Mouse (Mus musculus) brown adipose tissue, adult 24 weeks (tissue): Measurements from ENCODE around the gene Prdm15. TPM values are rescaled to one million over a fixed set of nuclear protein-coding genes. Genes with fewer than 3 reads are reported as not detected.

Source experiments
- H3K27ac ChIP-seq: fragments of 200-500 bp; replicated peaks from 2 replicates; pipeline ENCODE4 v1.5.1; 2012; ENCODE audit warnings: low read depth, mild to moderate bottlenecking, low read length
- H3K4me1 ChIP-seq: fragments of 200-500 bp; 2 replicates; pipeline ENCODE4 v1.6.1; 2012; ENCODE audit warnings: low read length, mixed read lengths; ENCODE audit not compliant: control insufficient read depth, insufficient read depth, insufficient read length
- H3K4me3 ChIP-seq: fragments of 200-500 bp; 2 replicates; pipeline ENCODE4 v1.5.1; 2012; ENCODE audit warnings: low read depth, mild to moderate bottlenecking, low read length, moderate library complexity; ENCODE audit not compliant: insufficient read depth
- polyA plus RNA-seq: library from polyadenylated mRNA; stranded (reverse); fragments of >200 nt; gene quantifications from 2 replicates; pipeline ENCODE4 v1.2.4, GENCODE M21; 2012; ENCODE audit not compliant: missing spikeins, insufficient read depth, insufficient read length

Gene Prdm15
- polyA plus RNA-seq, 1 experiment, result 1.9 TPM

DNA sequence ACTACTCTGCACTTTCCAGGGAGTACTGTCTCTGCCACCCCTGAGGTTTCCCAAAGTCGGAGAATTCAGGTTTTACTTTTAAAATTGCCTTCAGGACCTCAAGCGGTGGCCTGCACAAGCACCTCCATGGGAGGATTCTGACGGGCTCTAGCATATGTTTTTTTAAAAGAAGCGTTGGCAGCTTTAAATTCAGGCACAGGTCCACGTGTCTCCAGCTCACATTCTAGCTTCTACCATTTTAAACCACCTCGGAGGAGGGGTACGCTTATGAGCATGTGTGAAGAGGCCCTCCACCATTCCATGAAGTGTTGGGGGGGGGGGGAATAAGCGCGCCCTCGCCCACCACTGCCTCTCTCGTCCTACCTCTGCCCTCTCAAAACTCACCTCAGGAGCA, 986 bp downstream of the Prdm15 start:
- peaks cover 10% of the 10 kb centered on the region; the same call in 1 of the 2 replicates for H3K4me1 ChIP-seq
- peak overlapping the region; percentile 88 for H3K27ac ChIP-seq
- peak overlapping the region; percentile 92 for H3K4me3 ChIP-seq

DNA sequence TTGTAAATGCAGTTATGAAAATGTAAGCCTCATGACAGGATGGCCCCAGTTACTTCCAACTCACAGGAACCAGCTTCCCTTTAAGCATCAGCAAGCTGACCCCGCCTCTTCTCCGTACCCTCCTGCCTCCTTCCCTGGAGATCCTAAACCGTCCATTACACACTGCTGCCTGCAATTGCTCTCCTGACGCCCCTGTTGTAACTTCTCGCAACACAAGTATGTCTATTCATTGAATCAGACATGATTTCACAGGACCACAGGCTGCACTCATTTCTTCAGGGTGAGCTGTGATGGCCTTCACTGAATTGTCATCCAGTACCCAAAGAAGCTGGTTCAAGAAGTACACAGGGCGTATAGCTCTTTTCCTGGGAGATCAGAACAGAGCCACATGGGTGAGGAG, 2.8 kb downstream of the Prdm15 start:
- H3K27ac ChIP-seq, result no peak overlapping the region
- no peak overlapping the region for H3K4me3 ChIP-seq
- peaks cover 15% of the 10 kb centered on the region; the same call in 1 of the 2 replicates for H3K4me1 ChIP-seq

DNA sequence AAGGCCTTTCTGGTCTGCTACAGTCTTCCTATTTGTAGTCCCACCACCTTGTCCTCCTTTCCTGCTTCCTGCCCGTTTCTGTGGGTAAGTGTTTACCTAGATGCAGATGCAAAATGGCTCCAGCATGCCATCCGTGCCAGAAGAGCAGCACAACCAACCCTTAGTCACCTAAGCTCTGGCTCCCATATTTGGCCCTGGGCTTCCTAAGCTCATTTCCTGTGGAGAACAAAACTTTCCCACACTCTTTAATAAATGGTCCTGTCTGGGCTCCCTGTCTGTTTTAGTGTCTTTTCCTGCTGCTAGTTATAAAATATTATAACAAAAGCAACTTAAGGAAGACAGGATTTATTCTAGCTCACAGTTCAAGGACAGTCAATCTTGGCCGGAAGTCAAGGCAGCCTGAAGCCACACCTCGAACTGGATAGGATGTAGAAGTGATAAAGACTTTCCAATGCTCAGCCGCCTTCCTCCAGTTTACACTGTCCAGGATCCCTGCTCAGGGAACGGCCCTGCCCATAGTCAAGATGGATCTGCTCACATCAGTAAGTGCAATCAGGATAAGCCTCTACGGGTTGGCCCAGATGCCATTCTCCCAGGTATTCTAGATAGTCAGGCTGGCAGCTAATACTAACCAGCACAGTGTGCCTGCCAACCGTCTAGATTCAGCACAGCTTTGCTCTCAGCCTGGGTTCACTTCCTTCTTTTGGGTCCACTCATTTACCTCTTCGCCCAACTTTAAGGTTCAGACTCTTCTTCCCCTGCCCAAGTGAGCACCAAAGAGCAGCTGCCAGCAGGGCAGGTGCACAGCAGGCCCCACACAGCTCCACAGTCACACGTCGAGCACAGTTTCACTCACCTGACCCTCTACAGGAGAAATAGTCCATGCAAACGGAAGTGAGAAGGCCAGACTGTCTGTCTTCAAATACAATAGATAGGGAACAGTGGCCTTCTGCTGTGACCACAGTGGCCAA, 6.4 kb downstream of the Prdm15 start:
- Histone ChIP-seq H3K4me1 (peaks cover 15% of the 10 kb centered on the region; the same call in 1 of the 2 replicates), H3K4me3 (no peak overlapping the region), H3K27ac (no peak overlapping the region)

DNA sequence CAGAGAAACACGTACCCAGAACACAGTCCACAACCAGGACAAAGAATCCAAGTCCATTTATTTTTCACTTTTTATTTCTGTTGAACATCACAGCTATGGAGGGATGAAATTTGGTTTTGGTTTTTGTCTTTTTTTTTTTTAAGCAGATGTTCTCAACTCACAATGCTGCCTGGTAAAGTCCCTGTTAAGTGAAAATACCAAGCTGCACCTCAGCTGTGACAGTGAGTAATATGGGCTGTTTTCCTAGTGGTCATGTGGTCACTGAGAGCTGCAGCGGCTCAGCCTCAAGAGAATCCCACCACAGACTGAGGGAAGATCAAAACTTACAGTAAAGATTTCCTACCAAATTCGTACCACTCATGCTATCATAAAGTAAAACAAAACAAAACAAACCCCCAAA, 19.5 kb downstream of the Prdm15 start:
- no peak overlapping the region for H3K27ac ChIP-seq
- H3K4me3 ChIP-seq, result no peak overlapping the region
- H3K4me1 ChIP-seq, result no peaks in the 10 kb centered on the region

DNA sequence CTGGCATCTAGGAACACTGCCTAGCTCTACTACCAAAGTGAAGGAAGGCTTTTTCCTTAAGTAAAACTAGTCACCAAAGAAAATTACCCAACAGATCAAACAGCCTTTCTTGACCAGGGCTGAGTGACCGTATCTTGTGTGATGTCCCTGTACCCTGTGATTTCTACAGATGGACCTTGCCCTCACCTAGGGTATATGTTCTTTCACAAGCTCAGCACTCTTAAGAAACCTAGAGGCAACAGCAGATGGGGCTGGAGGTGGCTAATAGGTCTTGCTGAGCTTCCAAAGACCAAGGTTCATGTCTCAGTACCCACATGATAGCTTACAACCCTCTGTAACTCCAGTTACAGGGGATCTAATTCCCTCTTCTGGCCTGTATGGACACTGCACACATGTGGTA, 23.4 kb downstream of the Prdm15 start:
- Histone ChIP-seq H3K4me3 (no peak overlapping the region), H3K4me1 (peaks cover 5% of the 10 kb centered on the region; the same call in 1 of the 2 replicates), H3K27ac (no peak overlapping the region)

DNA sequence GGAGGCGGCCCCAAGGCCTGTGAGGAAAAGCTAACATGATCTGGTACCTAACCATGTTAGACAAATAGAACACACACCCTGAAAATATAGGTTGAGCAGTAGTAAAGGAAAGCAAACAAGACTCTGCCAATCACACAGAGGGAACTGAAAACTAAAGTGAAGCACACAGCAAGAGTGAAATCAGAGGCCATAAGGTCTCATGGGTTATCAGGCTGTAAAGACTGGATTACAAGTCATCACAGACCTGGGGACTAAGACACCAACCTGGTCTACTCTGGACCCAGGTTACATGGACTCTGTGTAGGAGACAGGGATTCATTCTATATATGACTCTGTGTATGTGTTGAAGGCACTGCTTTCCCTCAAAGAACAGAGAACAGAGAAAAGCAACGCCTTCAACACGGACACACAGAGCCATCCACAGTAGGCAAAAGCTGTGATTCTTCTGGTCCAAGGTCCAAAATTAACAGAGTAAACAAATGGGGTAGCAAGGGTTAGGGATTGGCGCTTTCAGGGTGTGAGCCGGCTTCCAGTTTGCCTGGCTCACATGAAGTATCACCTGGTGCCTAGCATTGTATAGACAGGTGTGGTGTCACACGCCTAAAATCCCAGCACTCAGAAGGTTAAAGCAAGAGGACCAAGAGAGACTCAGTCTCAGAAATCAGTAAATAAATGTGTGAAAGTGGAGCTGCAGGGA, 28.2 kb downstream of the Prdm15 start:
- H3K27ac ChIP-seq, result no peak overlapping the region
- no peak overlapping the region for H3K4me3 ChIP-seq

DNA sequence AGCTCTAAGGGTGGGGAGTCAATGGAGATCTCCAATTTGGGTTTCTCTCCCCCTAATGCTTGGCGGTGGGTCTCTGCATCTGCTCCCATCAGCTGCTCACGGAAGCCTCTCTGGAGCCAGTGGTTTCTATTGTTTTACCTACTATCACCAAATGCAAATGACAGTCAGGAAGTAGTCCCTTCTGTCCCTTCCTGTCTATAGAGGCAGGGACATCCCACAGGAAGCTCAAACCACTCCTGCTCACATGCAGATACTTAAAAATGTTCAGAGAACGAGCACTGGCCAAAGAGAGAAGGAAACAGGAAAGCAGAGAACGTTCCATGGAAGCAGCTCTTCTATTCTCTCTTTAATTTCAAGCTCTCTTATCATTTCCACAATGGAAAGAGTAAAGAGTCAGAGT, 32.1 kb downstream of the Prdm15 start:
- Histone ChIP-seq H3K4me1 (peaks cover 2% of the 10 kb centered on the region; the same call in 1 of the 2 replicates), H3K4me3 (no peak overlapping the region), H3K27ac (no peak overlapping the region)

More for the DNA sequence above, 28.2 kb downstream of the Prdm15 start:
- H3K4me1 ChIP-seq, result peaks cover 7% of the 10 kb centered on the region; the same call in 1 of the 2 replicates

DNA sequence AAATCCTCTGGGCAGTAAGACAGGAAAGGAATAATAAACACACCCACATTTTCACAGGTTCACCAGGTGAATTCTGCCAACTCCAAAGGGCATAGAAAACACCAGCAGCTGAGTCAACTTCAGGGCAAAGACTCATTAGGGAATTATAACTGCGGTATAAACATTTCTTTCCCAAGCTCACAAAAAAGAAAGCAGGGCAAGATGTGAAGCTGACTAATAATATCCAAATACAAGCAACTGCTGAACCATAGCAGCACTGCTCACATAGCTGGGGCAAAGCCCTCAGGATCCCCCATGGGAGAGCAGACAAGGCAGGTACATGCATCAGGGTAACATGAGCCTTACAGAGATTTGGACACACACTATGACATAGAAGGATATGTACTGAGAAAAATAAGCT, 34.2 kb downstream of the Prdm15 start:
- Histone ChIP-seq H3K4me3 (no peak overlapping the region), H3K4me1 (peaks cover 2% of the 10 kb centered on the region; the same call in 1 of the 2 replicates)

DNA sequence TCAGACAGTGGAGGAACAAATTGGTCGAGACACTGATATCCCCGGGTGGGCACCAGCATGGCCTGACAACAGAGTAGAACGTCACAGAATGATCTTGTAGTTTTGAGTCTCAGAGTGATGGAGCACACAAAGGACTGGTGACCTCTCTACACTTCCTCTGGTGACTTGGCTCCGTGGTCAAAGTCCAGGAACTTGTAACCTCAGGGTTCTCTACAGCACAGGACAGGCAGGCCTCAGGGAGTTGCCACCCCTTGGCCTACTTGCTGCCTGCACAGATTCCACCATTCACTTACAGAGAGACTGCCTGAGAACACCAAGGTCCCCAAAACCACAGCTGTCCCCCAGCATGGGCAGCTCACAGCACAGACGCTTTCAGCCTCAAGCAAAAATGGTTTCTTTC, 36.4 kb downstream of the Prdm15 start:
- Histone ChIP-seq H3K4me1 (peaks cover 2% of the 10 kb centered on the region; the same call in 1 of the 2 replicates), H3K4me3 (no peak overlapping the region), H3K27ac (no peak overlapping the region)

More for the DNA sequence above, 34.2 kb downstream of the Prdm15 start:
- H3K27ac ChIP-seq, result no peak overlapping the region

DNA sequence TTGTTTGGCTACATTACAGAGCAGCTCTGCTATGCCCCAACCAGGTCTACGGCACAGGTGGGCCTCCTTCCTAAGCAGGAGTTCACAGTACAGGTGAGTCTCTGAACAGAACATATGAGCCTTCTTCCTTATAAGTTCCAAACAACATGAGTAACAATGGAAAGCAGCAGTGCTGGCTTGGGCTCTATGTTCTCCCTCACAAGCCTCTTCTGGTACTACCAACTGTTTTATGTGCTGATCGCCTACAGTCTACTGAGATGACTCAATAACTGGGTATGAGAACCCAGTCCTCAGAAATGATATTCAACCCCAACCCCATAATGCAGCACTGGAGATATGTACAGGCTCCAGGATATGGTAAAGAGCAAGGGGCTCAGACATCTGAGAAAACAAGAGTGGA, 37.6 kb downstream of the Prdm15 start:
- no peak overlapping the region for H3K4me3 ChIP-seq
- H3K27ac ChIP-seq, result no peak overlapping the region
- no peaks in the 10 kb centered on the region; the same call in 1 of the 2 replicates for H3K4me1 ChIP-seq

DNA sequence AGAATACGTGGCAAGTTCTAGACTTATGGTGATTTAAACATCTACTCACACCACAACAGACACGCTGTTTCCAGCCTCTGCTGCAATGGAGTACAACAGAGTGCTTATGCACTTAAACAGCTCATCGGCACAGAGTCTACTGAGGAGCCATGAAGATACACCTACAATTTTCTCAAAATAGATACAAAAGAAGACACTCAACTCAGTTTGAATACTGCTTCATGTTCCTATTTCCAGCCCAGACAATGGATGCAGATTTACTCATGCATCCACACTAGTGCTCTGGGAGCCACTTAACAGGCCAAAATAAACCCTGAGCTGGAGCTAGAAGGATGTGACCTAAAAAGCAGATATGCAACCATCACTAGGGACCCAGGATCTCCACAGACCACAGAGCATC, 42.8 kb downstream of the Prdm15 start:
- Histone ChIP-seq H3K4me3 (no peak overlapping the region), H3K4me1 (no peaks in the 10 kb centered on the region), H3K27ac (no peak overlapping the region)

DNA sequence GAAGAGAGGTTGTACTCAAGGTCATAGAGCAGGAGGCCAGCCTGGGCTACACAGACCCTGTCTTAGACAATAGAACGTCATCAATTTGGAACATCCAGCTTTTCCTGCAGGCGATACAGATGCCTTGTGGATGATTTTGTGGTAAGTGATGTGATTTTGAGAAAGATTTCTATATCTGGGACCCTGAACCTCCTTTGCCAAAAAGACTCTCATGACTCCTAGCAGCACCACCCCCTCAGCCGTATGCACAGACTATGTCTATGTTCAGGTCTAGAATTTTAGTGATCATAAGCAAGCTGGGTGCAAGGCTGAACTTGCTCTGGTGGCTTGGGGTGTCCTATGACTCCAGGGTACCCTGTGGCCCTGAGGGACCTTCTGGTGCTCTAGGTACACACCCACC, 46.0 kb downstream of the Prdm15 start:
- H3K27ac ChIP-seq, result no peak overlapping the region
- no peak overlapping the region for H3K4me3 ChIP-seq

DNA sequence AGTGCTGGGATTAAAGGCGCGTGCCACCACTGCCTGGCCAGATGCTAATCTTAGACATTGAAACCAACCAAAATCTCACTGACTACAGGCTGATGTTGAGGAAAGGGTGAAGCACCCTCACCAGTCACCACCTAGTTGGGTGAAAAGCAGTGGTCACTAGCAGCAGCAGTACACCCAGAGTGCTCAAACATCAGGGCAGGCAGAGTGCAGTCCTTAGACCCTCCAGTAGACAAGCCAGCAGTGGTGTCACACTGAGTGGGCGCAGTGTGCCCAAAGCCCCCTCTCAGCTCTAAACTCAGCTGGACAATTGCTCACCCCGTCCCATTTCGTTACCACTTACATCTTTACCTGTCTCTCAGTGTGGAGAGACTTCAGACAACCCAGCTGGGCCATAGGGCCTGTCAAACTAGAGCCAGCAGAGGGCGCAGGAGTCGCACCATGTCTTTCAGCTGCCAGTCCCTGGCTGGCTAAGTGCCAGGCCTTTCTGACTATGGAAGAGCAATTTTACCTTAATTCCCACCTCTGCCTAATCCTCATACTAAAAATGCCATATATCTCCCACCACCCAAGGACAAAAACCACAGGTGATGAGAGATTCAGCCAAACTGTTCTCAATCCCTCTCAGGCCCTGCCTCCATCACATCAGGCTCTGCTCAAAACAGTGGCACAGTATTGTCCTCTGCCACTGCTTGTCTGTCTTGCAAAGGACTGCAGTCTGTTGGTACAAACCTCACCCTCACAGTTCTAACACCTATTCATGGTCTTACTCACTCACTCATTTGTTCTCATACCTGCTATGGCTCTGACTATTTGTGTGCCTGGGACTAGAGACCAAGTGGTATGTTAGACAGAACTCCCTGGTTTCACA, 46.7 kb downstream of the Prdm15 start:
- H3K4me1 ChIP-seq, result no peaks in the 10 kb centered on the region
- H3K27ac ChIP-seq, result no peak overlapping the region
- no peak overlapping the region for H3K4me3 ChIP-seq

More for the DNA sequence above, 46.0 kb downstream of the Prdm15 start:
- H3K4me1 ChIP-seq, result no peaks in the 10 kb centered on the region

DNA sequence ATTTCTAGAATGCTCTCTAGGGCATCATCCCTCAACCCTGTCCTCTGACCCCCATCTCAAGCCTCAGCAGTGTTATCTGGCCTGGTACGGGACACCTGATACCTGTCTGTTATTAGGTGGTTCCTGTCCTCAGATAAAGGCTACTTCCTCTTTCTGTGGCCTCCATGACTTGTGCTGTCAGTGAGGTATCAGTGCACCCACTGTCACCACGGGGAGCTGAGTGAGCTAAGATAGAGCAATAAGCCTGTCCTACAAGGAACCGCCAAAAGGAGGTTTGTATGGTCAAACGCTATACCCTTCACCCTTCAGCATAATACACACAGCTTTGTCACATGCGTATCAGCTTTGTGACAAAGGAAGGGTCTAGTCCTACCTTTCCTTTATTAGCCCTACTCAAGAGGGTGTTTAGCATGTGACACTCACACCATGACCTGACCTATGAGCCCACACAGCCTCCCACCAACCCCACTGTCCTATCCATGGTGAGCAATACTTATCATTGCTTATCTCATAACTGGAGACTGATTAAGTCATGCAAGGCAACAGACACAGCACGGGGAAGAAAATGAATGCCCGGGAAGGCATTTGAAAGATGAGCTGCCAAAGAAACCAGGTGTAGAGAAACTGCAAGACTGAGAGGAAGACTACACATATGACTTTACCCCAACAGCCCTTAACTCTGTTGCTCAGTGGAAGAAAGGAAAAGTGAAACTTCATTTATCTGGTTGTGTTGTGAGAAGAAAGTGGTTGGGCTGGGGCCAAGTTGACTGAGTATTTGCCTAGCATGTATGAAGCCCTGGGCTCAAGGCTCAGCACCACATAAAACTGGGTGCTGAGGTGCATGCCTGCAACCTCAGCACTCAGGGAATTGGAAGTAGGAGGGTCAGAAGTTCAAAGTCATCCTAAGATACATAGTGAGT, 53.4 kb downstream of the Prdm15 start:
- Histone ChIP-seq H3K4me1 (no peaks in the 10 kb centered on the region), H3K4me3 (no peak overlapping the region)

More for the DNA sequence above, 53.4 kb downstream of the Prdm15 start:
- no peak overlapping the region for H3K27ac ChIP-seq
